Mouse (Mus musculus) adrenal gland (tissue): ENCODE results near the gene Pla2g16.

Source experiments
- intact Hi-C: fragments of 180-260 bp; cut with DNase I; formaldehyde crosslinking; loops from one replicate; pipeline ENCODE4 v1.15.1; 2025

Gene Pla2g16

GRCm38 (mm10) chr19:7562601-7563129 is 5.4 kb downstream of the Pla2g16 start:
- intact Hi-C loops, result no loop called here

- intact Hi-C loops, result no loop called here
These were observed 6.4 kb downstream of the Pla2g16 start for GRCm38 (mm10) chr19:7563676-7564075.

- intact Hi-C loops, result no loop called here
These were observed 7.2 kb downstream of the Pla2g16 start for GRCm38 (mm10) chr19:7564457-7564856.

GRCm38 (mm10) chr19:7566826-7567225 is 9.6 kb downstream of the Pla2g16 start:
- intact Hi-C loops, result no loop called here

- intact Hi-C loops, result no loop called here
These were observed 11.1 kb downstream of the Pla2g16 start for GRCm38 (mm10) chr19:7568364-7568763.

GRCm38 (mm10) chr19:7569650-7570049 is 12.4 kb downstream of the Pla2g16 start:
- intact Hi-C loops, result no loop called here

GRCm38 (mm10) chr19:7576180-7576579 is 18.9 kb downstream of the Pla2g16 start:
- intact Hi-C loops, result no loop called here

GRCm38 (mm10) chr19:7577710-7578109 is 20.5 kb downstream of the Pla2g16 start:
- intact Hi-C loops, result no loop called here

- intact Hi-C loops, result no loop called here
These were observed 23.8 kb downstream of the Pla2g16 start for GRCm38 (mm10) chr19:7581042-7581441.

- intact Hi-C loops, result no loop called here
These were observed 25.8 kb downstream of the Pla2g16 start for GRCm38 (mm10) chr19:7583101-7583500.

GRCm38 (mm10) chr19:7583599-7583998 is 26.3 kb downstream of the Pla2g16 start:
- intact Hi-C loops, result no loop called here

- intact Hi-C loops, result no loop called here
These were observed 28.0 kb downstream of the Pla2g16 start for GRCm38 (mm10) chr19:7585279-7585678.

- intact Hi-C loops, result no loop called here
These were observed 28.5 kb downstream of the Pla2g16 start for GRCm38 (mm10) chr19:7585764-7586163.

- intact Hi-C loops, result loop anchor here (5.0 kb wide), 1 partner anchor 33 kb away; the partner anchor contains the start of gene Pla2g16
These were observed 33.5 kb downstream of the Pla2g16 start for GRCm38 (mm10) chr19:7590795-7591194.

GRCm38 (mm10) chr19:7592018-7592417 is 34.8 kb downstream of the Pla2g16 start:
- intact Hi-C loops, result loop anchor here (5.0 kb wide), 1 partner anchor 35 kb away; the partner anchor contains the start of gene Pla2g16

GRCm38 (mm10) chr19:7595534-7595933 is 38.3 kb downstream of the Pla2g16 start:
- intact Hi-C loops, result no loop called here

GRCm38 (mm10) chr19:7598481-7598880 is 41.2 kb downstream of the Pla2g16 start:
- intact Hi-C loops, result no loop called here

GRCm38 (mm10) chr19:7601551-7601950 is 44.3 kb downstream of the Pla2g16 start:
- intact Hi-C loops, result no loop called here

- intact Hi-C loops, result no loop called here
These were observed 46.8 kb downstream of the Pla2g16 start for GRCm38 (mm10) chr19:7604107-7604506.

GRCm38 (mm10) chr19:7605013-7605412 is 47.8 kb downstream of the Pla2g16 start:
- intact Hi-C loops, result no loop called here

- intact Hi-C loops, result no loop called here
These were observed 48.9 kb downstream of the Pla2g16 start for GRCm38 (mm10) chr19:7605930-7606783.

GRCm38 (mm10) chr19:7606801-7607689 is 49.8 kb downstream of the Pla2g16 start, which contains the start of gene Lgals12:
Gene Lgals12, minus strand, starts transcription at chr19:7607193.
- intact Hi-C loops, result no loop called here
